Comparison of ENCODE assay signal across 9 mouse cellular contexts in the genomic region with DNA sequence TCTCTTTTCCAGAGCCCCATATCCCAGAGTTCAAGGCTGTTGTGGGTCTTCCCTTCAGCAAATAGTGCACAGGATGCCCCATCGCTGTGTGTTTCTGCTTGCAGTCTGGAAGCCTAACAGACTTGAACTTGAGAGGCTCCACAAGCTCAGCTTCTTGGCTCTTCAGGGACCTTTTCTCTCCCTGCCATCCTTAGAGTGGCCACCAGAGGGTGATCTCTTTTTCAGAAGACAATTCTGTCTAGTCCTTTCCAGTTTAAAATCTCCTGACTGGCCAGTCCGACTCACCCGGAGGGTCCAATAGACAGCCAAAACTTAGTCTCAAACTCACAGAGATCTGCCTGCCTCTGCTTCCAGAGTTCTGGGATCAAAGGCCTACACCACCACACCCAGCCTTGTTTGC. TPM values are rescaled to one million over a fixed set of nuclear protein-coding genes. Genes with fewer than 3 reads are reported as not detected.
DNase-seq lines count a peak whose midpoint lies in the region; ATAC-seq and TF ChIP-seq lines count a peak whose summit lies in the region.
"Had no signal": no experiment of that assay in that cellular context is flagged by ENCODE, and none has a peak within 500 bp of the region (broad histone marks: within the 10 kb centered on the region; RNA-seq: fewer than 3 reads in every experiment).

No protein-coding gene starts in this region.

- H3K4me2 ChIP-seq in forebrain, embryonic 14.5 days (ENCODE audit: low read length), result no peak overlapping the region
- no peak overlapping the region for H3K4me2 ChIP-seq in forebrain, embryonic 13.5 days
- H3K4me2 ChIP-seq in liver, embryonic 11.5 days, result no peak overlapping the region

- H3K4me1 ChIP-seq in forebrain, embryonic 14.5 days (ENCODE audit: control insufficient read depth, insufficient read depth, low read length), result no peaks in the 10 kb centered on the region
- no peaks in the 10 kb centered on the region for H3K4me1 ChIP-seq in forebrain, embryonic 13.5 days
- no peaks in the 10 kb centered on the region for H3K4me1 ChIP-seq in liver, embryonic 11.5 days (replicated peaks; ENCODE audit: control insufficient read depth, insufficient read depth, low read length)
- H3K4me1 ChIP-seq in G1E (ENCODE audit: insufficient read depth, low read depth, low read length), result no peaks in the 10 kb centered on the region
- H3K4me1 ChIP-seq: megakaryocyte, embryonic 14.5 days had no signal

- 14% methylated on average over 3 of the region's 3 CpGs for WGBS in forebrain, embryonic 14.5 days
- WGBS in forebrain, embryonic 13.5 days, result 21% methylated on average over 3 of the region's 3 CpGs
- WGBS in liver, embryonic 11.5 days, result 24% methylated on average over 3 of the region's 3 CpGs

- TF ChIP-seq CTCF in G1E (IDR thresholded peaks at IDR 0.05; ENCODE audit: low read depth, low read length), result peak; percentile 18; the same call in 1 of the 2 replicates

- H3K27me3 ChIP-seq in forebrain, embryonic 14.5 days (replicated peaks; ENCODE audit: control insufficient read depth, insufficient read depth, low read length), result no peaks in the 10 kb centered on the region
- H3K27me3 ChIP-seq in forebrain, embryonic 13.5 days, result no peaks in the 10 kb centered on the region
- H3K27me3 ChIP-seq in liver, embryonic 11.5 days (replicated peaks; ENCODE audit: control insufficient read depth, insufficient read depth, low read length), result 0 out of 2 replicates have a peak, but pooled peaks cover 2% of the 10 kb centered on the region
- H3K27me3 ChIP-seq in G1E (ENCODE audit: insufficient read depth, low read length), result peaks cover 33% of the 10 kb centered on the region

- H3K4me3 ChIP-seq in forebrain, embryonic 14.5 days (ENCODE audit: low read depth, low read length), result no peak overlapping the region
- H3K4me3 ChIP-seq in forebrain, embryonic 13.5 days, result no peak overlapping the region
- no peak overlapping the region for H3K4me3 ChIP-seq in liver, embryonic 11.5 days (ENCODE audit: low read depth, low read length)
- H3K4me3 ChIP-seq in G1E (ENCODE audit: low read depth, low read length), result no peak overlapping the region
- H3K4me3 ChIP-seq: megakaryocyte, embryonic 14.5 days had no signal

- ATAC-seq in forebrain, embryonic 14.5 days, result no peak
- ATAC-seq in forebrain, embryonic 13.5 days, result no peak
- no peak for ATAC-seq in liver, embryonic 11.5 days (replicated peaks; ENCODE audit: low FRiP score)
- ATAC-seq in G1E (ENCODE audit: extremely low read depth, insufficient number of reproducible peaks, low FRiP score, poor library complexity, severe bottlenecking), result no peak

- peak; percentile 68 for DNase-seq in forebrain, embryonic 14.5 days (ENCODE audit: low spot score)
- DNase-seq in liver (peak; percentile 51), G1E (ENCODE audit: low spot score) (no peak)
- DNase-seq in liver, embryonic 11.5 days (ENCODE audit: low spot score), result no peak
- DNase-seq in embryo, embryonic 9.5 days (ENCODE audit: extremely low spot score), result peak; percentile 53
- peak; percentile 26 for DNase-seq in lung, postnatal 25 days (ENCODE audit: low spot score)
- DNase-seq in natural killer cell, adult 2 months (ENCODE audit: low spot score in 2 of 2), result no peak

- H3K27ac ChIP-seq in forebrain, embryonic 14.5 days (ENCODE audit: low read depth, low read length), result no peak overlapping the region
- H3K27ac ChIP-seq in forebrain, embryonic 13.5 days, result no peak overlapping the region
- no peak overlapping the region for H3K27ac ChIP-seq in liver, embryonic 11.5 days (ENCODE audit: low read depth, low read length)

- no peaks in the 10 kb centered on the region for H3K9me3 ChIP-seq in forebrain, embryonic 14.5 days (replicated peaks; ENCODE audit: control insufficient read depth, low read length)
- H3K9me3 ChIP-seq in forebrain, embryonic 13.5 days (replicated peaks), result no peaks in the 10 kb centered on the region
- H3K9me3 ChIP-seq in liver, embryonic 11.5 days (ENCODE audit: control insufficient read depth, low read length), result no peaks in the 10 kb centered on the region
- no peaks in the 10 kb centered on the region for H3K9me3 ChIP-seq in G1E (replicated peaks)

- no peak overlapping the region for H3K9ac ChIP-seq in forebrain, embryonic 14.5 days (ENCODE audit: low read length)
- no peak overlapping the region for H3K9ac ChIP-seq in forebrain, embryonic 13.5 days
- H3K9ac ChIP-seq in liver, embryonic 11.5 days (ENCODE audit: low read depth, low read length), result no peak overlapping the region

- H3K36me3 ChIP-seq in forebrain, embryonic 14.5 days (ENCODE audit: control insufficient read depth, insufficient read depth, low read length), result no peaks in the 10 kb centered on the region
- H3K36me3 ChIP-seq in forebrain, embryonic 13.5 days (ENCODE audit: poor library complexity, severe bottlenecking), result no peaks in the 10 kb centered on the region
- no peaks in the 10 kb centered on the region for H3K36me3 ChIP-seq in liver, embryonic 11.5 days (ENCODE audit: control insufficient read depth, insufficient read depth, low read length)
- H3K36me3 ChIP-seq in G1E (replicated peaks), result no peaks in the 10 kb centered on the region

RNA-seq across cellular contexts. Expression of a gene that starts 16.2 kb away (rescaled TPM):
- polyA plus RNA-seq in forebrain, embryonic 14.5 days (2014; fragmentation: Nextera tagmentation; extraction: Ambion mirVana), result 2.7 and 3.8 TPM in 2 replicates
- 0.89 and 1.0 TPM in 2 replicates for polyA plus RNA-seq in forebrain, embryonic 13.5 days (2015; fragmentation: Nextera tagmentation; extraction: Ambion mirVana)
- polyA plus RNA-seq in liver, embryonic 11.5 days (2014; fragmentation: Nextera tagmentation; extraction: Ambion mirVana), result 0.07 TPM in 1 of 2 replicates, not detected in the other
- total RNA-seq in G1E (2014; fragmentation: Nextera tagmentation), result not detected in 2 replicates
- 0.06 and 0.11 TPM in 2 replicates for total RNA-seq in G1E (2017)
- 0.56 and 0.59 TPM in 2 replicates for polyA plus RNA-seq in G1E (2012)

RNA-seq across cellular contexts. Expression of a gene that starts 22.2 kb away (rescaled TPM):
- polyA plus RNA-seq in forebrain, embryonic 14.5 days (2014; fragmentation: Nextera tagmentation; extraction: Ambion mirVana), result 125 and 136 TPM in 2 replicates
- 110 and 113 TPM in 2 replicates for polyA plus RNA-seq in forebrain, embryonic 13.5 days (2015; fragmentation: Nextera tagmentation; extraction: Ambion mirVana)
- 93.8 and 97.2 TPM in 2 replicates for polyA plus RNA-seq in liver, embryonic 11.5 days (2014; fragmentation: Nextera tagmentation; extraction: Ambion mirVana)
- total RNA-seq in G1E (2014; fragmentation: Nextera tagmentation) (88.7 and 113 TPM in 2 replicates), G1E (2017) (35.5 and 43.4 TPM in 2 replicates)
- 247 and 287 TPM in 2 replicates for polyA plus RNA-seq in G1E (2012)

RNA-seq across cellular contexts. Expression of a gene that starts 23.2 kb away (rescaled TPM):
- polyA plus RNA-seq in forebrain, embryonic 14.5 days (2014; fragmentation: Nextera tagmentation; extraction: Ambion mirVana), result 21.7 and 22.2 TPM in 2 replicates
- polyA plus RNA-seq in forebrain, embryonic 13.5 days (2015; fragmentation: Nextera tagmentation; extraction: Ambion mirVana), result 25.8 and 28.9 TPM in 2 replicates
- 28.7 and 29.2 TPM in 2 replicates for polyA plus RNA-seq in liver, embryonic 11.5 days (2014; fragmentation: Nextera tagmentation; extraction: Ambion mirVana)
- total RNA-seq in G1E (2014; fragmentation: Nextera tagmentation) (21.4 and 39.8 TPM in 2 replicates), G1E (2017) (19.7 and 20.7 TPM in 2 replicates)
- polyA plus RNA-seq in G1E (2012), result 33.1 and 33.9 TPM in 2 replicates

RNA-seq across cellular contexts. Expression of a gene that starts 35.9 kb away (rescaled TPM):
- 242 and 250 TPM in 2 replicates for polyA plus RNA-seq in forebrain, embryonic 14.5 days (2014; fragmentation: Nextera tagmentation; extraction: Ambion mirVana)
- polyA plus RNA-seq in forebrain, embryonic 13.5 days (2015; fragmentation: Nextera tagmentation; extraction: Ambion mirVana), result 252 and 260 TPM in 2 replicates
- 163 and 175 TPM in 2 replicates for polyA plus RNA-seq in liver, embryonic 11.5 days (2014; fragmentation: Nextera tagmentation; extraction: Ambion mirVana)
- total RNA-seq in G1E (2014; fragmentation: Nextera tagmentation) (36.8 and 37.5 TPM in 2 replicates), G1E (2017) (104 and 115 TPM in 2 replicates)
- 136 and 173 TPM in 2 replicates for polyA plus RNA-seq in G1E (2012)

RNA-seq across cellular contexts. Expression of a gene that starts 43.6 kb away (rescaled TPM):
- 0.11 TPM in 1 of 2 replicates, not detected in the other for polyA plus RNA-seq in forebrain, embryonic 14.5 days (2014; fragmentation: Nextera tagmentation; extraction: Ambion mirVana)
- 0.13 and 0.31 TPM in 2 replicates for polyA plus RNA-seq in forebrain, embryonic 13.5 days (2015; fragmentation: Nextera tagmentation; extraction: Ambion mirVana)
- polyA plus RNA-seq in liver, embryonic 11.5 days (2014; fragmentation: Nextera tagmentation; extraction: Ambion mirVana), result 2.5 and 2.8 TPM in 2 replicates
- total RNA-seq in G1E (2014; fragmentation: Nextera tagmentation), result 1.6 TPM in 1 of 2 replicates, not detected in the other
- 0.05 TPM in 1 of 2 replicates, not detected in the other for total RNA-seq in G1E (2017)
- 0.08 and 0.13 TPM in 2 replicates for polyA plus RNA-seq in G1E (2012)

Comparison
In these comparisons a context has a peak if more than half of its experiments do, and no peak if none do; other contexts are left out.
1. DNase-seq: peak in forebrain, embryonic 14.5 days (single experiment), liver (single experiment), embryo, embryonic 9.5 days (single experiment) and lung, postnatal 25 days (single experiment); none in liver, embryonic 11.5 days (single experiment), G1E (single experiment) and natural killer cell, adult 2 months (0 of 2).